Mouse (Mus musculus) testis, adult 2 months (tissue): ENCODE results near the gene Tulp4. TPM values are rescaled to one million over a fixed set of nuclear protein-coding genes. Genes with fewer than 3 reads are reported as not detected.
"Not testable (repeated sequence)": the region's sequence is repeated elsewhere in the genome, so short reads cannot be mapped to it uniquely, and the experiment has no call there.

Source experiments
- H3K27ac ChIP-seq: fragments of 200-500 bp; 2 replicates; pipeline ENCODE4 v1.5.1; 2012; ENCODE audit warnings: low read depth, low read length; ENCODE audit not compliant: control insufficient read depth, insufficient read depth
- H3K27me3 ChIP-seq: fragments of 200-500 bp; 2 replicates; pipeline ENCODE4 v1.6.1; 2012; ENCODE audit warnings: mild to moderate bottlenecking, low read length, moderate library complexity; ENCODE audit not compliant: control insufficient read depth, insufficient read depth
- H3K36me3 ChIP-seq: fragments of 200-500 bp; 2 replicates; pipeline ENCODE4 v1.6.1; 2012; ENCODE audit warnings: mild to moderate bottlenecking, low read length; ENCODE audit not compliant: control insufficient read depth, insufficient read depth
- H3K4me1 ChIP-seq: fragments of 200-500 bp; 2 replicates; pipeline ENCODE4 v1.6.1; 2012; ENCODE audit warnings: low read length; ENCODE audit not compliant: control insufficient read depth, insufficient read depth
- H3K4me3 ChIP-seq: fragments of 200-500 bp; 2 replicates; pipeline ENCODE4 v1.5.1; 2012; ENCODE audit warnings: low read depth, mild to moderate bottlenecking, low read length, moderate library complexity, mixed read lengths; ENCODE audit not compliant: control insufficient read depth
- polyA plus RNA-seq: library from polyadenylated mRNA; depleted of rRNA; stranded (reverse); fragments of >200 nt; gene quantifications from 2 replicates; pipeline ENCODE4 v1.2.3, GENCODE M21; 2012

The Tulp4 gene
- polyA plus RNA-seq, 1 experiment = 179 TPM

DNA sequence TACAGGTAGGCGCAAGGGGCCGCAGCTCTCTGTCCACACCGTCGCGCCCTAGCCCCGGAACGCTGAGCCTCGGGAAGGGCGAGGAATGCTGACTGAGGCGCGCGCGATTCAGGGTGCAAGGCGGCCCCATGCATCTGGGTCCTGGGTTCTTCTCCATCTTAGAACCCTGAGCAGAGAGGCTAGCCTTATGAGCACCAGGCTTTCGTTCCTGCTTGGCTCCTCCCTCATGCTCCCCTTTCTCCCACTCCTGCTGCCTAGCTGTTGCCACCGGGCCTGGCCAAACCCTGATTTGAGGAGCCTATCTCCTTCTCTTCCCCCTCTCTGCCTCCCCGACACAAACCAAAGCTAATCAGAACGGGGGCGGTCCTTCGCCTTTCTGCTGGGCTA lies 150.8 kb downstream of the Tulp4 start:
- not testable (repeated sequence) for H3K36me3 ChIP-seq, H3K27ac ChIP-seq, H3K4me1 ChIP-seq, H3K4me3 ChIP-seq, H3K27me3 ChIP-seq

- H3K36me3 ChIP-seq, H3K27me3 ChIP-seq, H3K4me1 ChIP-seq, H3K27ac ChIP-seq: not testable (repeated sequence)
- H3K4me3 ChIP-seq = peak overlapping the region; percentile 78
These were observed 163.9 kb downstream of the Tulp4 start for GRCm38 (mm10) chr17:6269876-6270831.

DNA sequence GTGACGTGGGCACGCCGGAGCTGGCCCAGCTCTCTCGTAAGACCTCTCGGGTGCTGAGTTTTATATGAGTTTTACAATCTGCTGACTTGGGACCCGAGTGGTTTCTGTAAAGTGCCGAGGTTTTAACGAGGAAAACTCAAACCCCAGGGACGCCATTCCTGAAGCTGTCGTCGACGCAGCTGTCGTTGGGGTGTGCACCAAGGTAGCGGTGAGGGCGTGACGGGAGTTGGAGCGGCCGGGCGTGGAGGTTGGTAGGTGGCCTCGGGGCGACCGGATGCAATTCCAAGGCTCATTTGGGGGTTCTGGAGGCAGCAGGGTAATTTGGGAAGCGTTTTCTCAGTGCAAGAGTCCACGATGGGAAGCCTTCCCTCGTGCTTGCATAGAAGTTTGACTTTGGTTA lies 164.6 kb downstream of the Tulp4 start:
- not testable (repeated sequence) for H3K4me1 ChIP-seq, H3K27me3 ChIP-seq, H3K36me3 ChIP-seq, H3K27ac ChIP-seq
- H3K4me3 ChIP-seq = peak overlapping the region; percentile 78

GRCm38 (mm10) chr17:6271970-6272369 lies 165.7 kb downstream of the Tulp4 start:
- not testable (repeated sequence) for H3K27ac ChIP-seq, H3K36me3 ChIP-seq, H3K4me1 ChIP-seq, H3K27me3 ChIP-seq, H3K4me3 ChIP-seq

DNA sequence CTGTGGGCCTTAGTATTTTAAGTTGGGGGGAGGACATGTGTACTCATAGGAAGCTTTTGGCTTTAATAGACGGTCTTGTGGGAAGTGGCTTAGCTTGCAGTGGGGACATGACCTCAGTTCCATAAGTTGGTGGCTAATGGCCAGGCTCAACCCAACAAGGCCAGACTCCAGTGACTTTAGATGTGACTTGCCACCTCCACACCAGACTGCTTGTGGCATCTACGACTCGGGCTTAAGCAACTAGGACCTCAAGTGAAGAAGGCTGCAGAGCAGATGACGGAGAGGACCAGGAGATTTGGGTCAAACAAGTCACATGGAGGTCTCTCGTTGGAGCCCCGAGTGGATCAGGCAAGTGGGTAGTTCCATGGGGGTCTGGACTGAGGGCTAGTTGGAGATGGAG lies 168.5 kb downstream of the Tulp4 start:
- not testable (repeated sequence) for H3K4me1 ChIP-seq, H3K36me3 ChIP-seq, H3K27me3 ChIP-seq, H3K27ac ChIP-seq, H3K4me3 ChIP-seq

DNA sequence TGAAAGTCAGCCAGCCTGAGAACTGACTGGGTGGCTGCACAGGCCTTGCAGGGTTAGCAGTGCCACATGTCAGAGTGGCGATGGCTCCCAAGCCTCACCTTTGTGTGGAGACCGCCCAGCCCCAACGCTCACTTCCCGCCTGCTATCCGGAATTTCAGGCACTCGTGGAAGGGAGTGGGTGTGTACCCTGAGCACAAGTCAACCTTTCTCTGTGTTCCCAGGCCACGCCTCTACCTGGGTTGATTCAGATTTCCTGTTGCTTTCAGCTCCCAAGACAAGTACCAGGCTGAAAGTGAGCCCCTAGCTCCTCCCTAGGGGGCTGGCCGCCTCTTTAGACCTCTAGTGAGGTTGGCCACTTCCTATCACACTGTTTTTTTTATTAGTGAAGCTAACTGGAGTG lies 173.0 kb downstream of the Tulp4 start:
- H3K27me3 ChIP-seq, H3K4me1 ChIP-seq, H3K36me3 ChIP-seq, H3K27ac ChIP-seq, H3K4me3 ChIP-seq: not testable (repeated sequence)

GRCm38 (mm10) chr17:6279772-6280171 lies 173.5 kb downstream of the Tulp4 start:
- not testable (repeated sequence) for H3K36me3 ChIP-seq, H3K27ac ChIP-seq, H3K4me3 ChIP-seq, H3K27me3 ChIP-seq, H3K4me1 ChIP-seq

DNA sequence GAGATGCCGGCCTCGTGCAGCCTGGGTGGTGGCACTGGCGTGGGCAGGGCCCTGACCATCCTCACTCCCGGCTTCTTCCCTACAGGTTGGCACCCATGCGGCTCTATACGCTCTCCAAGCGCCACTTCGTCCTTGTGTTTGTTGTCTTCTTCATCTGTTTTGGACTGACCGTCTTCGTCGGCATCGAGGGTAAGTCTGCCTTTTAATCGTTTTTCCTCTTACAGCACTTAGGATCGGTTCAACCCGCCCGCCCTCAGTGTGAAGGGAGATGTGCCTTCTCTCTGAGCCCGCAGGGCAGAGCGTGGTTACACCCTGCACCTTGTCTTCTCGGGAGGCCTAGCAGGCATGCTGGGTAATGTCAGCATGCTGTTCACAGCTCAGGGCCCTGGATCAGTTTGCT lies 174.3 kb downstream of the Tulp4 start:
- not testable (repeated sequence) for H3K27me3 ChIP-seq, H3K36me3 ChIP-seq, H3K4me3 ChIP-seq, H3K4me1 ChIP-seq, H3K27ac ChIP-seq

GRCm38 (mm10) chr17:6283137-6283536 lies 176.9 kb downstream of the Tulp4 start:
- not testable (repeated sequence) for H3K36me3 ChIP-seq, H3K27ac ChIP-seq, H3K27me3 ChIP-seq, H3K4me1 ChIP-seq, H3K4me3 ChIP-seq

DNA sequence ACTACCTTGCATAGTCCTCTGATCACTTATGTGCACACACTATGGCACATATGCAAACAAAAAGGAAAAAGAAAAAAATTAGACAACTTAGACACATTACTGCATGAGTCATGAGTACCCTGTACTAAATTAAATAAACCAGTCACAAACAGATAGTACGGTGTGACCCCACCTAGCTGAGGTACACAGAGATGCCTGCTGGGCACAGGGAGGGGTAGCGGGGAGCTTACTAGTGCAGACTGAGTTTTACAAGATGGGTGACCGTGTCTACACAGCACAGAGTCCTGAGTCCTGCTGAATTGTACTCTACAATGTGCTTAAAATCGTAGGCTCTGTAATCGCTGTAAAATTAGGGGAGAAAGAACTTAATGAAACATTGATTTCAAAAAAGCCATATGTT lies 179.9 kb downstream of the Tulp4 start:
- not testable (repeated sequence) for H3K4me1 ChIP-seq, H3K27me3 ChIP-seq, H3K27ac ChIP-seq, H3K36me3 ChIP-seq, H3K4me3 ChIP-seq

DNA sequence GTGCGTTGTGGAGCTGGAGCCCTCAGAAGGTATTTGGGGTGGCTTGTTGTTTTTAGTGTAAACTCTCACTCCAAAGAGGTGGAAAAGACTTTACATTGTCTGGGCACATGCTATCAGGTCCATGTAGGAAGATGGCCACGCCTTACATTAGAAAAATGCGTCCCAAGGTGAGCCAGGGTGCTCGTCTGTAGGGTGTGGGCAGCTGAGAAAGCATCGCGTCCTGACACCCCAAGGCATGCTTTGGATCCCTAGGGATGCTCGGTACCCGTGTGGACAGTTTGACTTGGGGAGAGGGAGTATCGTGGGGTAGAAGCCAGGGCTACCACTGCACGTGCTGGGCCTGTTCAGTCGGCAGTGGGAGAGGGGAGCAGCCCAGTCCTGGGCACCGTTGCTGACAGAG lies 182.8 kb downstream of the Tulp4 start:
- H3K4me1 ChIP-seq, H3K36me3 ChIP-seq, H3K4me3 ChIP-seq, H3K27ac ChIP-seq, H3K27me3 ChIP-seq: not testable (repeated sequence)

GRCm38 (mm10) chr17:6293882-6294281 lies 187.6 kb downstream of the Tulp4 start:
- not testable (repeated sequence) for H3K27me3 ChIP-seq, H3K4me3 ChIP-seq, H3K4me1 ChIP-seq, H3K27ac ChIP-seq, H3K36me3 ChIP-seq
